Mouse (Mus musculus): Measurements from ENCODE around the gene Gpr183. TPM values are rescaled to one million over a fixed set of nuclear protein-coding genes. Genes with fewer than 3 reads are reported as not detected.

The Gpr183 gene
- polyA plus RNA-seq, 1 experiment from 2014 or later, result 1.5 TPM

DNA sequence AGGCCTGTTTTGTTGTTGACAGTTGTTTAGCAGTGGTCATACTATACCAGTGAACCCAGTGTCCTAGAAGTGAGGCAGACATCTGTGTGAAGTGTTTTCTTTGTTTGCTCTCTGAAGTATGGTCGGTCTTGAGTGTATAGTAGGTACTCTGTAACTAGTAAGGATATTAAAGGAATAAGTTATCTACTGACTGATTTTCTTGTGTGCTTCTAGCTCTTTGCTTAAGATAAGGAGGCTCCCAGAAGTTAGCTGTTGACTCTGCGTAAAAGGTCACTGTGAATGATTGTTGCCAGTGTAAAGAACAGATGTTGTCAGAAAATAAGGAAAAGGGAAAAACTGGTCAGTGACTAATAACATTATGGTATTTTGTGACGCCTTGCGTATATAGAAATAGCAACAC is 2.1 kb upstream of the Gpr183 start:
- Histone ChIP-seq H3K9me3 (ENCODE audit: control insufficient read depth) (no peaks in the 10 kb centered on the region), H3K9ac (ENCODE audit: low read depth, low read length) (no peak overlapping the region), H3K4me1 (replicated peaks; ENCODE audit: control insufficient read depth, insufficient read depth, low read length) (no peaks in the 10 kb centered on the region), H3K27me3 (replicated peaks; ENCODE audit: control insufficient read depth, insufficient read depth, low read length) (no peaks in the 10 kb centered on the region), H3K36me3 (ENCODE audit: control insufficient read depth, insufficient read depth) (no peaks in the 10 kb centered on the region), H3K4me3 (ENCODE audit: low read depth, low read length) (no peak overlapping the region), H3K27ac (ENCODE audit: low read depth, low read length) (no peak overlapping the region), H3K4me2 (replicated peaks; ENCODE audit: low read depth) (no peak overlapping the region)
- ATAC-seq, result peak; percentile 25; the same call in 1 of the 2 replicates
- 36% methylated on average over 4 of the region's 4 CpGs for WGBS
- TF ChIP-seq CTCF (IDR thresholded peaks at IDR 0.05; ENCODE audit: low read depth), result no peak

DNA sequence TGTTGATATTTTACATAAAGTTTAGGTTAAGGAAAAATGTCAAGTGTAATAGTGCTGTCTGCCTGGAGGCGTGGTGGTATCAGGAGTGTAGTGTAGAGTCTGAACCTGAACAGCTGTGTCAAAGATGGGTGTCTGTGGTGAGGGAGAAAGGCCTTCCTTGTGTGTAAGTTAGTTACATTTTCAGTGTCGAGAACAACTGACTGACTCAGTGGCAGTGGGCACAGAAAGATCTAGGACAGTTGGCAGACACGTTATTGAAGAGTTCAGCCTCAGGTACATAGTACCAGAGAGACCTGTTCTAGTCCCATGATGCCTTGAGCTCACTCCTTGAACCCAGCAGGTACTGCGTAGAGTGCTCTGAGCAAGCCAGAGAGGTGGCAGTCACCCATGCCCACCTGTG is 466 bp upstream of the Gpr183 start:
- H3K36me3 ChIP-seq (ENCODE audit: control insufficient read depth, insufficient read depth), result no peaks in the 10 kb centered on the region
- H3K4me2 ChIP-seq (replicated peaks; ENCODE audit: low read depth), result no peak overlapping the region
- TF ChIP-seq CTCF (IDR thresholded peaks at IDR 0.05; ENCODE audit: low read depth), result no peak
- H3K9me3 ChIP-seq (ENCODE audit: control insufficient read depth), result no peaks in the 10 kb centered on the region
- ATAC-seq, result no peak
- H3K4me3 ChIP-seq (ENCODE audit: low read depth, low read length), result no peak overlapping the region
- H3K27ac ChIP-seq (ENCODE audit: low read depth, low read length), result no peak overlapping the region
- no peaks in the 10 kb centered on the region for H3K27me3 ChIP-seq (replicated peaks; ENCODE audit: control insufficient read depth, insufficient read depth, low read length)
- H3K9ac ChIP-seq (ENCODE audit: low read depth, low read length), result no peak overlapping the region
- no peaks in the 10 kb centered on the region for H3K4me1 ChIP-seq (replicated peaks; ENCODE audit: control insufficient read depth, insufficient read depth, low read length)
- WGBS, result 81% methylated on average over 4 of the region's 4 CpGs

DNA sequence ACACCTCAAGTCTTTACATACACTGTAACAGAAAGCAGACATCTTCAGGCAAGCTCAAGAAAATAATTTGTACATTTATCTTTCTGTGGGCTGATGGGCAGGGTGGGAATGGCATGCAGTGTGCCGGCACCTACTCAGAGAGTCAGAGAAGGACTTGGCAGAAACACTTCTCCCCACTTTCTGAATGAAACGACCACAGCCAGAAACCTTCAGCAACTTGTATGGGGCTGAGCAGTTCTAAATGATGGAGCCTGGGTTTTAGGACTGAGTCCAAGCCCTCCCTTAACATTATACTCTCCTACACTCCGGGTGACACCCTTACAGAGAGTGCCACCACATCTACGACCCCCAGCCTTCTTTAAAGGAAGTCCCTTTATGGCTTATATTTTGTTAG is 1.1 kb downstream of the Gpr183 start:
- no peaks in the 10 kb centered on the region for H3K36me3 ChIP-seq (ENCODE audit: control insufficient read depth, insufficient read depth)
- H3K4me3 ChIP-seq (ENCODE audit: low read depth, low read length), result no peak overlapping the region
- H3K4me2 ChIP-seq (replicated peaks; ENCODE audit: low read depth), result peak overlapping the region; percentile 38
- no peaks in the 10 kb centered on the region for H3K4me1 ChIP-seq (replicated peaks; ENCODE audit: control insufficient read depth, insufficient read depth, low read length)
- no peaks in the 10 kb centered on the region for H3K9me3 ChIP-seq (ENCODE audit: control insufficient read depth)
- H3K27me3 ChIP-seq (replicated peaks; ENCODE audit: control insufficient read depth, insufficient read depth, low read length), result no peaks in the 10 kb centered on the region
- no peak for ATAC-seq
- no peak for TF ChIP-seq CTCF (IDR thresholded peaks at IDR 0.05; ENCODE audit: low read depth)
- no peak overlapping the region for H3K27ac ChIP-seq (ENCODE audit: low read depth, low read length)
- 37% methylated on average over 4 of the region's 4 CpGs for WGBS
- peak overlapping the region; percentile 0; the same call in 1 of the 2 replicates for H3K9ac ChIP-seq (ENCODE audit: low read depth, low read length)

DNA sequence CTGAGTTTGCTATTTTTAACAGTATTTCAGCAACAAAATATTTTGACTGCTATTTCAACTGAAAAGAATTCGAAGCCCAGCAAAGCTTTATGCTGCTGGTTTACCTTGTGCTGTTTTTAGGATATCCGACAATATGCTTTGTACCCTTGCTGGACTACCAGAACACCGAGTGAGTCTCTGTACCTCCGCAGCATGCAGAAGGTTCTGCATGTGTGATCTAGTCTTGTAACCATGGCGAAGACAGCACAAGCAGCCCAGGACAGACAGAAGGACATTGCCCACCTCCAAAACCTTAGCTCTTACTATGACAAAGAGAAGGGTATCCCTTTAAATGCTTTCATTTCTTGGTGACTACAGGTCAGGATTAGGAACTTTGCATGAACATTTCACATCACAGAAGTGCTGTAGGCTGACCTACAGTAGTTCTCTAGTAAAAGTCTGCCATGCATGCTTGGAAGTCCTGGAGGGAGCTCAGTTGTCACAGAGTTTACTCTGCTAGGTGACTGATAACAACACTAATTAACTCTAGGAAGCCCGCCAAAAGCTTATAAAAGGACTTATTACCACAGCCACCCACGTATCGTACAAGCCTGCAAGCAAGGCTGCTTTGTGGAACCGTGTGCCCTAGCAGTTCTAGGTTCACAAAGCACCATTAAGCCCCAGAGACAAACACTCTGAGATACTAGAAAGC is 1.6 kb downstream of the Gpr183 start:
- Histone ChIP-seq H3K27me3 (replicated peaks; ENCODE audit: control insufficient read depth, insufficient read depth, low read length) (no peaks in the 10 kb centered on the region), H3K4me2 (replicated peaks; ENCODE audit: low read depth) (peak overlapping the region; percentile 38), H3K27ac (ENCODE audit: low read depth, low read length) (no peak overlapping the region), H3K36me3 (ENCODE audit: control insufficient read depth, insufficient read depth) (no peaks in the 10 kb centered on the region), H3K9me3 (ENCODE audit: control insufficient read depth) (no peaks in the 10 kb centered on the region), H3K4me1 (replicated peaks; ENCODE audit: control insufficient read depth, insufficient read depth, low read length) (no peaks in the 10 kb centered on the region), H3K4me3 (ENCODE audit: low read depth, low read length) (no peak overlapping the region), H3K9ac (ENCODE audit: low read depth, low read length) (peak overlapping the region; percentile 0; the same call in 1 of the 2 replicates)
- WGBS, result 47% methylated on average over 9 of the region's 9 CpGs
- TF ChIP-seq CTCF (IDR thresholded peaks at IDR 0.05; ENCODE audit: low read depth), result no peak
- ATAC-seq, result no peak

DNA sequence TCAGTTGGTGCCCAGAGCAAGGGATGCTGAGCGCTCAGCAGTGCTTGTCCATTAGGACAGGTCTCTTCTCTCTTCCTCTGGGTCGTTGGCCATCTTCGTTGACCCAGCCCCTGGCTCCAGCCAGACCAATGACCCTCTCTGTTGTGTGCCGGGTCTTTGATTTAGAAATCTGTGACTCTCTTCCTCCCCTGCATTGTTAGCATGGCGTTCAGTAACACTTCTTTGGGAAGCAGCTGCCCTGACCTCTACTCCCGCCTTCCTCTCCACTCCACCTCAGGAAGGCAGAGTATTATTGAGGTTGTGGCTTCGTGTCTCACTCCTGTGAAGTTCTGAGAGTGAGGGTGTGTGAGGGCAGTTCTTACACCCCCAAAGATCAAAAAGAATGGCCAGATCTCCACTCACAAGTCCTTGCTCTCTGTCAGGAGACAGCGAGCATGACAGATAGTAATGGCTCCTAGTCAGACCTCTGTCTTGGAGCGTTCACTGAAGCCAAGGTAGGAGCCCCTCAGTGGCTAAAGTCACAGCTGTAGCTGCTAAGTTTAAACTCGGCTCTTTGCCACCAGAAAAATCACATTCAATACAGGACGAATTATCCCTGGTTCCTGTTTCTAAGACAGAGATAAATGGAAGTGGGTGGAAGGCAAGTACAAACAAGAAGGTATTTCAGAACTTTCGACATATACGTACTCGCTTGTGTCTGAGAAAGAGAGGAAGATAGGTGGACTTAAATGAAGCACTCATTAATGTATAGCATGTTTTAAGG is 2.7 kb downstream of the Gpr183 start:
- no peak for TF ChIP-seq CTCF (IDR thresholded peaks at IDR 0.05; ENCODE audit: low read depth)
- Histone ChIP-seq H3K9ac (ENCODE audit: low read depth, low read length) (no peak overlapping the region), H3K27ac (ENCODE audit: low read depth, low read length) (peak overlapping the region; percentile 35; the same call in 1 of the 2 replicates), H3K4me2 (replicated peaks; ENCODE audit: low read depth) (no peak overlapping the region), H3K4me1 (replicated peaks; ENCODE audit: control insufficient read depth, insufficient read depth, low read length) (no peaks in the 10 kb centered on the region), H3K4me3 (ENCODE audit: low read depth, low read length) (no peak overlapping the region), H3K27me3 (replicated peaks; ENCODE audit: control insufficient read depth, insufficient read depth, low read length) (no peaks in the 10 kb centered on the region), H3K9me3 (ENCODE audit: control insufficient read depth) (no peaks in the 10 kb centered on the region), H3K36me3 (ENCODE audit: control insufficient read depth, insufficient read depth) (no peaks in the 10 kb centered on the region)
- WGBS, result 69% methylated on average over 14 of the region's 14 CpGs
- no peak for ATAC-seq

DNA sequence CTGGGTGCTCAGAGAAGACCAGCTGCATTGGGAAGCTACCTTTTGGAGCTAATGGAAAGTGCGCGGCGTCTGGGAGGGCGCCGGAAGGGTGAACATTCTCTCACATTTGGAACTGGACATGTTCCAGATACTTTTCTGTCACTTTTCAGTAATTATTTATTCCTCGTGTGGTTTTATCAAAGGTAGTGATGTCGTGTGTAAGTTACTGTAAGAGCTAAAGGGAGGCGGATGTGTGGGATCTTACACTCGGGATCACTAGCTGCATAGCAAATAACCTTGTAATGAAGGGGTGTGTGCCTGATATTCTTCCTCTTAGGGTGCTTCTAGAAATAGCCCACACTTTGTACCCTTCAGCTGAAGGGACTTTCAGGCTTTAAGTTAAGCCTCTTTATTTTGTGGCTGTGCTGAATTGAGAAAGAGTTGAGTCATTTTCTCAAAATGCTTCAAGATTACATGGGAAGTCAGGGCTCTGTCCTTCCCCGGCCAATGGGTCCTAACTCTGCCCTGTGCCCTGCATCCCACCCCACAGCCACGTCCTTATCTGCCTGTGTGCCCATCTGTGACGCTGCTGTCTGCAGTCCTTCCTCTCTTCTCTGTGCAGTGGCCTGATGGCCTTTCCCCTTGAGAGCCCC is 3.4 kb downstream of the Gpr183 start:
- Histone ChIP-seq H3K9ac (ENCODE audit: low read depth, low read length) (no peak overlapping the region), H3K9me3 (ENCODE audit: control insufficient read depth) (no peaks in the 10 kb centered on the region), H3K27me3 (replicated peaks; ENCODE audit: control insufficient read depth, insufficient read depth, low read length) (no peaks in the 10 kb centered on the region), H3K27ac (ENCODE audit: low read depth, low read length) (0 out of 2 replicates have a peak overlapping the region, but pooled peaks have one; percentile 35), H3K36me3 (ENCODE audit: control insufficient read depth, insufficient read depth) (no peaks in the 10 kb centered on the region), H3K4me3 (ENCODE audit: low read depth, low read length) (no peak overlapping the region), H3K4me2 (replicated peaks; ENCODE audit: low read depth) (no peak overlapping the region), H3K4me1 (replicated peaks; ENCODE audit: control insufficient read depth, insufficient read depth, low read length) (no peaks in the 10 kb centered on the region)
- TF ChIP-seq CTCF (IDR thresholded peaks at IDR 0.05; ENCODE audit: low read depth), result no peak
- 69% methylated on average over 12 of the region's 12 CpGs for WGBS
- ATAC-seq, result no peak

All from intestine, postnatal 0 days (tissue).